Mouse (Mus musculus): ENCODE measurements at regions not wholly inside any gene's neighbourhood (a gene's known extent, or its start where the extent isn't known, plus 50 kb on each side); places are given as distances from the start of the nearest gene placed in this dataset.

DNA sequence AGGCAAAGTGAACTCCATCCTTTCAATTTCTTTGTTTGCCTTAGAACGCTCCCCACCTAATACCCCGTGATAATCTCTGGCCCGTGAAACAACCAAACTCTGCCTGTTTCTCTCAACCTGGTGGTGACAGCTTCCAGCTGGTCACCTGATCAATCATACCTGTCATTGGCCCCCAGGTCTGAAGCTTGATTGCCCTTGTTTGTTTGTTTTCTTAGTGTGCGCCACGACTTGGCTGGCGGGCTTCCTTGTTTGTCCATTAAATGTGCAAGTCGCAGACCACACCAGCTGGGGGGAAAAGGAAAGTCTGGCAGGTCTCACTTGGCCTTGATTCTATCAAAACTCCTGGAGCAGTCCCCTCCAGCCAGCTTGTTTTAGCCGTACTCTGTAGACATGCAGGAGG is 666.1 kb downstream of the Kcnj2 start:
- DNase-seq = no peak

DNA sequence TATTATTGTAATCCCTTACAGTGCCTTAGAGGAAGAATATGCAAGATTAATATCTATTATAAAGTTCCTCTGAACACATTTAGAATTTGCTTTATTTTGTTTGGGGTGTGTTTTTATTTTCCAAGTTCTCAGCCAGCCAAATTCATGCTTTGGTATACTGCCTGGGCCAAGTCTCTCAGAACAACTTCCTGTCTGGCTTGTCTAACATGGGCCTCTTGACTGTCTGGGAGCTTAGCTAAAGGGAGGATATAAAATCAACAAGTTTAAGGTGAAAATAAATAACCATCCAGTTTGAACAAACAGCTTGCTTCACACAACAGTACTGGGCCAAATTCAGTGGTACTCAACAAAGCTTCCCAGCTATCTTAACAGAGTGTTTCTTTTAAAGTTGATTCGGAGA is 669.5 kb downstream of the Kcnj2 start:
- DNase-seq = no peak

DNA sequence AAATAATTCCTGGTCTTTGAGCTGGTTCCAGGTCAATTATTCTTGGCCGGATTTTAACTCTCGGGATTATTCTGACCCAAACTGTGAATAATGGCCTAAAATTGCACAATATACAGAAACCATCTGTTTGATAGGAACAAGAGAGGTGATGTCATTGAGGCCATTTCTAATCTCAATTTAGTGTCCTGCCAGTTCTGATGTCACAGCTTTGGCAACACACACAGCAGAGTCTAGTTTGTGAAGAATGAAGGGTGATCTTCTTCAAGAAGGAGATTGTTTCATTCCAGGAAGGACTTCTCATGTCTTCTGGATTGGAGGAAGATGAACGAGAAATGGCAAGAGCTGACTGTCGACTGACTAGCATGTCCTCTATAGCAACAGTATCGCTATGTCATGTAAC is 670.0 kb downstream of the Kcnj2 start:
- no peak for DNase-seq

DNA sequence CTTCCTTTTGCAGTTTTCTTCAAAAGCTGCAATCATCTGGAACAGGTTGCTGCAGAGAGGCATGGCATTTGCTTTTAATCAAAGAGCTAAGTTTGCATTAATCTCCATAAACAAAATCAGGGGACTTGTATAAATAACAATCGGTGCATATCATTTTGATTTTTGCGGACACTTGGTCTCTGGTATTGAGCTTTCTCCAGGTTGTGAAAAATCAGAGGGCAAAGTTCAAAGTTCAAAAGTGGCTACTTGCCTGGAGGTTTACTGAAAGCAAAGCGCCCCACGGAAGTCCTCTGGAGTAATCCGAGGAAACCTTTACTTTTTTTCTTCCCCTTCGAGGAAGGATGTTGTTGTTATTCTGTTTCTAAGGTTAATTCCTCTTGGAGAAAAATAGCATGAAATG is 677.4 kb downstream of the Kcnj2 start:
- DNase-seq = no peak

DNA sequence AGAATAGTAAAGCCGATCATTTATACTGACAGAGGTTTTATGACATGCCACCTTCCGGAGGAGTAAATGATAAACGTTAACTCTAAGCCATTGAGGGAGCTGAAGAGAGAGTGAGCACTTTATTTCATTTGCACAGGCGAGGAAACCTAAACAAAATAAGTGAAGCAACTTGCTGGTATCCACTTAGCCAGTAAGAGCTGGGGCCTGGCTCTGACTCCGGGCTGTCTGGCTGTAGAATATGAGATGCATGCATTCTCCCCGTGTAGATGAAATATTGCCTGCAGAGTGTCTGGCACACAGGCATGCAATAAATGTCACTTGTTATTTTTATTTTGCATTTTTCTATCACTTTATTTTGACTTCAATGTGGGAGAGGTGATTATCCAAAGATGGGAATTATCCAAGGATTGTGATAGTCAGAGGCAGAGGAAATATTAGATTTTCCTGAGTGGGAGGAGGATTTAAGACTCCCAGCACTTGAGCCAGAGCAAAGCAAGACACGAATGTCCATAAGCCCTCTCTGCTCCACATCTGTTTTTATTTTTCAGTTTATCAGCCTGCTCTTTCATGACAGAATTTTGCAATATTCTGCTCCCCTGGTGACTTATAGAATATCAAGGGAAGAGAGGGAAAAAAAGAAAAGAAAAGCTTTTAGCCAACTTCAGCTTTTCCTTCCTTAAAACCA is 681.4 kb downstream of the Kcnj2 start:
- DNase-seq = no peak

DNA sequence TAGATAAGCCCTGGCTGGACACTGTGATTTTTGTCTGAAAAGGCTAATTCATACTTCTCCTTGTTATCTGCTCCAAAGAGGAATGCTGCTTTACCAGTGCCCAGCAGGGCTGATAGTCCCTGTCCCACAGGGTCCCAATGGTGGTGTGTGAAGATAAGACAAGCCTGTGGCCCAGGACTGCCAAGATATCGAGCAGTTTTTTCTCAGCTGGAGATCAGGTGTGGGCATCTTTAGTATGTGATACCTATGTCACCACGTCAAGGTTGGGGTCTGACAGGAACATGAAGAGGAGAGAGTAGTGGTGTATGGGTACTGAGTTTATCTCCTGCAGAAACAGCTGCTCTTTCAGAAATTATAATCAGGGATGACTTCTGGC is 682.0 kb downstream of the Kcnj2 start:
- DNase-seq = no peak

DNA sequence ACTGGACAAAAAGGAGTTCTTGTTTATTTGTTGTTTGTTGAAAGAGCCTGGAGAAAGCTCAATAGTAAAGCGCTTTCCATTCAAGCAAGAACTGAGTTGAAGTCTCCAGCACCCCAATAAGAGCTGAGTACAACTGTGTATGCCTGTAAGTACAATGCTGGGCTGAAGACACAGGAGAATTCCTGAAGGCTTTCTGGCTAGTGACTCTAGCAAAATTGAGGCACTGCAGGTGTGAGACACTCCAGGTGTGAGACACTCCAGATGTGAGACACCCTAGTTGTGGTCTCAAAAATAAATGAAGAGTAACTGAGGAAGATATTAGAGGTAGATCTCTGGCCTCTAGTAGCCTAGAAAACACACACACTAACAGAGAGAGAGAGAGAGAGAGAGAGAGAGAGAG is 682.5 kb downstream of the Kcnj2 start:
- DNase-seq = no peak

DNA sequence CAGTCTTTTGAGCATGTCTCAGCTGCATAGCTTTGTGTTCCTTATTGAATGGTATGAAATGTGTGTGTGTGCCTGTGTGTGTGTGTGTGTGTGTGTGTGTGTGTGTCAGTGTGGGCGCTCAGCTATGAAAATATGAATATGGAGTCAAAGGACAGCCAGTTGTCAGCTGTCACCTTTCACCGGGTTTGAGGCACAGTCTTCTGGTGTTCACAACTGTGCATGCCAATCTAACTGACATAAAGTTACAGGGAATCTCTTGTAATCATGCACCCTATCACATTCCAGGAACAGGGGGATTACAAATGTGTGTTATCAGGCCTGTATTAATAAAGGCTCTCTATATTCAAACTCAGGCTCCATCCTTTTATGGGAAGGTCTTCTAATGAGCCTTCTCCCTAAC is 688.8 kb downstream of the Kcnj2 start:
- no peak for DNase-seq

DNA sequence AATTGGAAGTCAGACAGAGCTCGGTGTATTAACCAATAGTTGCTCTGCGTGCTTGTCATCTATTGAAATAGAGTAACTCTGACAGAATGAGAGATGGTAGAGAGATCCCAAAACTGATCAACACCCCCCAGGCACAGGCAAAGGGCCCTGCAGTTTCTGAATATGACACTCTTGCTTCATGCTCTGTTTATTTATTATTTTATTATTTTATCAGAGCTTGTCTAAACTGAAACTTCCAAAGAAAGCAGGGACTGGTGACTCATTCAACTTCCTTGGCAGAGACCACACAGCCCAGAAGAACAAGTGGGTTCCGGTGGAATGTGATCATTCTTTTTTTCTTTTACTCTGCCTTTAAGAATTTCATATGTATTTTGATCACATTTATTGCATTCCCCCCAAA is 697.1 kb downstream of the Kcnj2 start:
- DNase-seq = no peak

DNA sequence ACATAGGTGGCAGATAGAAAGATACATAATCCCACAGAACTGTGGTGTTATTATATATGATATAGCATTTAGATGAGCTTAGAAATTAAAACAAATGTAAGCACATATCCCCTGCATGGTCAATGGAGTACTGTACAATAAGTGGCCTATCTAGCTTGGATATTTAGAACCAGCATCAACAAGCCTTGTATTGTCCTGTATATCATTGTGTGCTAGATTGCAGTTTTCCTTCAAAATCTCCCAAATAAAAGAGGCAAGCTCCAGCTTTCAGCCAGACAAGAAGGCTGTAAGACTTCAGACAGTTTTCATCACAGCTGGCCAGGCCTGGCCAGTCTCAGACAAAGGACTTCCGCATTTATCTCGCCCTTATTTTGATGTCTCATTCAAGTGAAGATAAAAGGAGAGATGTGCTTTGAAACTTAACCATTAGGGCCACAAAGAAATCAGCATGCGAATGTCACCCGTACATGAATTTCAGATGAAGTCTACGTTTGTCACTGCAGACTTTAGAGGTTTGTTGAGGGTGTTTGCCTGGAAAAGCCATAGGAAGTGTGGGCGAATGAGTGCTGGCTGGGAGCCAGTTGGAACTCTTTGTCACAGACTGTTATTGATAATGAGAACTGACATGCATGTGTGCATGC is 700.5 kb downstream of the Kcnj2 start:
- no peak for DNase-seq

DNA sequence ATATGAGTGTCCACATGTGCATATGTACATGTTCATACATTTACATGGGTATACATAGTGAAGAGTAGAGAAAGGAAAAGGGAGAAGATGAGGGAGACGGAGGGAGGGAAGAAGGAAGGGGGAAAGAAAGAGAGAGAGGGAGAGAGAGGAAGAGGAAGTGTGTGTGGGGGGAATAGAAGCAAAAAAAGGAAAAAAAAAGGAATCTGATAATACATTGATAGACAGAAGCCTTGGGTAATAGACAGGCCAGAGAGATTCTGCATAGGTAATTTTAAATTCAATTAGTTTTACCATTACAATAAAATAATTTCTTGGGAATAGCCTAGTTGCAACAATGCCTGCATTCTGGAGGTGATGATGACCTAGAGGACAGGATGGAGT is 701.0 kb downstream of the Kcnj2 start:
- DNase-seq = no peak

DNA sequence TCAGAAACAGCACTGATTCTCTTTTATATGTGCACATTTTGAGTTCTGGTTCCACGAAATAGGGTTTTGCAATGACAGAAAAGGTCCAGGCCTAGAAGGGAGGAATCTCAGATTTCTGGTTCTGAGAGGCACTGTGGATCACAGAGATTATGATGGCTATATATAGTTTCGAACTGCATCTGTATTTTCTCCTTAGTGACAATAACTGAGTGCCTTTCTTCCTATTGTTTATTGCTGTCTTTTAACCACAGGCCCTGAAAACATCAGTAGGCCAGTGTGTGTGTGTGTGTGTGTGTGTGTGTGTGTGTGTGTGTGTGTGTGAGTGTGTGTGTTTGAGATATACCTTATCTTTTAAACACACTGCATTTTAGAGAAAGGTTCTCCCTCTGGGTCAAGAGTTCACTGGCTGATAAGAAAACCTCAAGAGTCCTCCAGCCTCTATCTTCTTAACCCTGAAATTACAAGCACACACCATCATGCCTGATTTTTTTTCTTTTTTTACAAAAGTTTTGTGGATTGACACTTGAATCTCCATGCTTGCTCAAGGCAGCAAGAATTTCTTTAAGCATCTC is 708.2 kb downstream of the Kcnj2 start:
- DNase-seq = no peak

DNA sequence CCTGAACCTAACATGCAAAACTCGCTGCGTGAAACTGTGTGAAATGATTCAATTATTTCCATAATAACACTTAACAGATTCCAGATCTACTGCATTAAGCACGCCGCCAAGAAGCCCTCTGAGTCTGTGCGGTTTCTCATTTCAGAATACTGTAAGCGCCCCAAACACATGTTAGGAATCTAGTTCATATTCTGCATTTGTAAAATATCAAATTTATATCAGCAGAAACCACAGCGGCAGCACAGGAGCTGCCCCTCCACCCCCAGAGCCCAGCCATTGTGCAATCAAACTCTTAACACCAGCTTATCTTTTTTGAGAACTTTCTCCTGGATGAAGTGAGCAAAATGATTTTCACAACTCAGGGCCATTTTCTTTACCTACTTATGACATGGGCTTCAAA is 715.4 kb downstream of the Kcnj2 start:
- no peak for DNase-seq

DNA sequence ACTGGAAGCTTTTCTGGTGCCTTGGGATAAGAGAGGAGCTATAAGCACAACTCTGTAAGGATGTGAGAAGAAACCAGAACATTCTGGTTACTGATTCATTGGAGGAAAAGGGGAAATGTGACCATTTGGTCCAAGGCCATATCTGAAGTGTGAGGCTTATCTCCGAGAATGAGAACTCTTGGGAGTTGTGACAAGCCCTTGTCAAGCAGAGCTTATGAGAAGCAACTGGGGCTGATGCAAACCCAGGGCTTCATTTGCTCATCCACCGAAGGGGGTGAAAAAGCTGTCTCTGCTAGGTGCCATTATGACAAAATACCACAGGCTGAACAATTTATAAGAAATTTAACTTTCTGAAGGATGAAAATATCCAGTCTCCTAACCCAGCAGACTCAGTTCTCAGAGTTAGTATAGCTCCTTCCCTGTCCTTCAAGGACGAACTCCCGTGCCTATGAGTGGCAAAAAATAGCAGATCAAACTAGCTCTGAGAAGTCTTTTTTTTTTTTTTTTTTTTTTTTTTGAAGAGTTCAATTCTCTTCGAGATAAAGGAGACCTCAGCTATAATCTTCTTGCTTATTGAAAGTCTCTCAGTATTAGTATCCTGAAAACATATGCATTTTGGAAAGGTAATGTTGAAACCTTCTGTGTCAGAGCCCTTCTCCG is 725.4 kb downstream of the Kcnj2 start:
- DNase-seq = no peak

DNA sequence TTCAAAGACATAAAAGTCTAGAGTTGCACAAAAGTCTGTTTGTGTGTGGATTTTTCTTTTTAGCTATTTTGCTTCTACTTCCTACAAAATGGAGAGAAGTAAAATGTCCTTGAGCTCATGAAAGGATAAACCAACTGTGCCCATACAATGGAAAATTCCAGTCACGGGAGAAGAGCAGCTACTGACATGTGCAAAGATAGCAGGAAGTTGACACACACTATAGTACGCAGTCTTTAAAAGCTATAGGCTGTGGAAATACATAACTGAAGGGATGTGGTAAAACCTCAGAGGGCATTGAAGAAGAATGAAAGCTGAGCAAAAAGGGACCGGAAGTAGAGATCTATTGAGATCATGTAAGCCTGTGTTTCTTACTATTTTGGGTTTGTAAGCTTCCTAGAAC is 735.1 kb downstream of the Kcnj2 start:
- DNase-seq = no peak

DNA sequence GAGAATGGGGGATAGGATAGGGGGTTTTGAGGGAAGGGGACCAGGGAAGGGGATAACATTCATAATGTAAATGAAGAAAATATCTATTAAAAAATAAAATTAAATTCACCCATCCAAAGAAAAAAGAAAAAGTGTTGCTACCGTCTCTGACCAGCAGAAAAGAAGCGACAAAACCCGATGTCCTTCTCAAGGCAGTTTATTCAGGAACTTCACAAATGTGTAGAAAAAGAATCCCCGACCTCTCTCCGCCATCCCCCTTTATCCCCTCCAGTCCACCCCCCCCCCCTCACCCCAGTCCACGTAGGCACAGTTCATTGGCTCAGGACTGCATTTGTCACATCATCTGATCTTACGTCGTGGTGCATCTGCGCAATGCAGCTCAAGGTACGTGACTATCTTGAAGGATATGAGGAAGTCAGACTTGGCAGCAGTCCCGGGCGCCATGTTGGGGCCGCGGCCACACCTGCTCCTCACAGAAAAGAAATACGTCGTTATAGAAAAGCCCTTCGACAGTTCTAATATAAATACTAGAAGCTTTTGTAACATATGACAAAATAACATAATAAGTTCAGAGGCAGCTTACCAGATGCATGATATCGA is 750.3 kb downstream of the Kcnj2 start:
- DNase-seq = no peak

DNA sequence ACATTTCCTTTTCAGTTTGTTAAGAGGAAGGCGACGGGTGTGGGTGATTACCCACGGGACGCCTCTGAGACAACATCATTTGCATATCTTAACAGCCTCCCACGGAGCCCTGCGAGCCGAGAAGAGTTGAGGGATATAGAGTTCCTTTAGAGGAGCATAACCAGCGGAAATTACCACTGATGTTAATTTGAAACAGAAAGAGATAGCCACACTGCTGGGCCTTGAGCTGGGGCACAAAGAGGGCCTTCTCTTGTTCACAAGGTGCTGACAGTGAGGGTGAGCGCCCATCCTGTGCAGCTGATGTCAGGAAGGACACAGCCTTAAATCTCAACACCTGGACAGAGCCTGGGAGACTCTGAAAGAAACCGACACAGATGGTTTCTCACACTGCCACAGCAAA is 752.2 kb downstream of the Kcnj2 start:
- DNase-seq = peak; percentile 34

DNA sequence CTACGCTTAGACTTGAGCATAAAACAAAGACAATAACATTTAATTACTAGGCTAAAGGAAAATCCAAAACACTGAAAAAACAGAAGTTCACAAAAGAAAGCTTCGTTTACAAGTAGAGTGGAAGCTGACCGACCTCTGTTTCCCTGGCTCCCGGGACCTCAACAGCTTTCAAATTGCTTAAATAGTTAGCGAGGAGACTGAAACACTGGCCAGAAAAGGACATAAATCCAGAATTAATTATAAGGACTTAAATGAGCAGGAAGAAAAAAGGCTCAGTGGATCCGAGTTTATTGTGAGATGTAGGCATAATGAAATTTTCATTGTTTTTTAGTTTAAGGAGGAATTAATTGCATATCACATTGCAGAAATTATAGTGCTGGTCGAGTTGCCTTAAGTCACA is 754.4 kb downstream of the Kcnj2 start:
- no peak for DNase-seq

DNA sequence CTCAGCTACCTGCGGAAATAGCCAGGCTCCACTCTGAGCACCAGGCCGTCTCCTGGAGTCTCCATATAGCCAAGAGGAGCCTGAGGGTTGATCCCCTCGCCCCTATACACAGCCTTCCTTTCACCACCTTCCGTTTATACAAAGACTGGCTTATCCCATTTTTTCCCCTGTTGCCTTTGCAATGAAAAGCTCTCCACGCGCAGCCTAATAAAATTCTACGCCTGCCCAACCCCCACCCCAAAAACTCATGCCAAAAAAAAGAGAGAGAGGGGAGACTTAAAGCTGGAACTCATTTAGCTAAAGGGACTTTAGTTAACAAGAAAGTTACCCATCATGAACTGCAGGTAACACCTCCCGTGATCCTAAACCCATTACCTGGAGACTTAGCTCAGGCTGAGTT is 762.5 kb downstream of the Kcnj2 start:
- no peak for DNase-seq

DNA sequence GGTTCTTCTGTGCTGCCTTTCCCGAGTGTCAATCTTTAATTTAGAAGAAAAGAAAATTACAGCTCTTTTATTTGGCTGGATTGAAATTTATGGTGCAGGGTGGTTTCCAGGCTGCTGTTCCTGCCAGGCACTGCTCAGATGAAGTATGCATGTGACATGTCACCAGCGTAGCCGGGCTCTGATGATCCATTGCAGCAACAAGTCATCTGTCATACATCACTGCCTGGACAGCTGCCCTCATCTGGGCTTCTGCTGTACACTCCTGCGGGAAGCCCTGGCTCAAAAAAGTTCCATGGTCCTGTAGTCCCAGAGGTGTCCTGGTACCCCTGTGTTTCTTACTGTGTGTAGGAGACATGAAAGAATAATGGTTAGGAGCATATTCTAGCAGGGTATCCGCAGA is 773.0 kb downstream of the Kcnj2 start:
- DNase-seq = no peak

DNA sequence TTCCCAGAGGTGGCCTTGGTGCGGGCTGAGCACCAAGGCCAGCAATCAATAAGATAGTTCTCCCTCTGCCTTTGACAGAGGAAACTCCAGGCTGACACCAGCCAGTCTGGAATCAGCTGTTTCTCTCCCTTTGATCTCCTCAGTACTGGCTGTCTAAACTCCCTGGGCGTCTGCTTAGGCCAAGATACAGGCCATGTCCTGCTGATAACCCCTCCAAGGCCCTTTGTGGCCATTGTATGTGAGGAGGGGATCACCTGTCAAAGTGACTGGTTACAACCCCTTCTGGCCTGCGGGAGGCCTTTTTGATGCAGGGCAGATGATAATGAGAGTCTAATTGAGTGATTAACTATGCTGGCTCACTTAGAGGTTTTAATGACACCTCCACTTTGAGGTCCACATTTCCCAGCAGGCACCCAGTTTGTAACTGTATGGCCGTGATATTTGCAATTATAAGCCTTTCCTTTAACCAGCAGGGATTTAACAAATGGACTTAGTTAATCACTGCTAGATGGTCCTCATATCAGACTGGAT is 777.8 kb downstream of the Kcnj2 start:
- no peak for DNase-seq

DNA sequence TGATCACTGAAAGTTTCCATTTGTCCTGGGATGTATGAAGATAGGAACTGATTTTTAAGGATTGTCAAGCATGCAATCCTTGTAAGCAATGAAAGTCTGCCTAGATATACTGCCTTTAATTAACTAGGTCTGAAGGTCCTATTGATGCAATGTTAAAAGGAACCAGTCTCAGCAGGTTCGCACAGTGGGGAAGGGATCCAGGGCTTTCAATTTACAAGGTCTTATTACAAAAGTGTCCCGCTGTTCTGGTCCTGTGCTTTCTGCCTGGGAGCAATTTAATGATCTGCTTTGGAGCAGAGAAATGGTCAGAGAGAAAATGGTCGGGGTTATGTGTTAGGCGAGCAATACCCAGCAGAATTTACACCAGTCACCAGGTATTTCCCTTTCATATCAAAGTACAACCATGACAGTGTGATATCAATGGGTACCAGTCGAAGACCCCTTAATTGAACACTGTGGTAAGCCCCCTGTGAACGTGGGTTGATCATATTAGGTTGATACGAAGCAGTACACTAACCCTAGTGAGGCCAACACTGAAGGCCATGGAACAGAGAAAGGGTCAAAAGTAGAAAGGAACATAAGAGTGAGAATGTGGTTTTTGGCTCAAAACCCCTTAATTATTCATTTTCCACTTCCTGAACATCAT is 778.5 kb downstream of the Kcnj2 start:
- DNase-seq = no peak

DNA sequence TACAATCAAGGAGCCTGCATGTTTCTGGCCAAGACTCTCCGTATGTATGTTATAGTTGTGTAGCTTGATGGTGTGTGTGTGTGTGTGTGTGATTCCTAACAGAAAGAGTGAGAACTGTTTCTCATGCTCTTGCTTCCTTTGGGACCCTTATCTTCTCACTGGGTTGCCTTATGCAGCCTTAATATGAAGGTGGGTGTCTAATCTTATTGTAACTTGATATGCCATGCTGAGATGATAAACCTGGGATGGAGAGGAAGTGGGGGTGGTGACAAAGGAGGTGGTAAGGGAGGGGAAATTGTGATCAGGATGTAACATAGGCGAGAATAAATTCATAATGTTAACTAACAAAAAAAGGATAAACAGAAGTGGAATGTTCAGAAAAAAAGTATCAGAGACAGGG is 791.3 kb downstream of the Kcnj2 start:
- DNase-seq = no peak

All from thymus, postnatal 4 days (tissue).